Mouse (Mus musculus): ENCODE results near the gene Pir.

GRCm38 (mm10) chrX:164345359-164345938 is 76.3 kb downstream of the Pir start:
- TF ChIP-seq ZC3H11A (IDR thresholded peaks at IDR 0.05; ENCODE audit: borderline replicate concordance, low read depth, low read length) (no peak), ZNF384 (IDR thresholded peaks at IDR 0.05; ENCODE audit: low read depth, low read length) (no peak), HCFC1 (IDR thresholded peaks at IDR 0.05; ENCODE audit: borderline replicate concordance, insufficient read depth, low read length) (no peak)
